16 mouse cellular contexts compared by ENCODE assay signal in genomic region chr16:95642784-95643590, GRCm38 (mm10). TPM values are rescaled to one million over a fixed set of nuclear protein-coding genes. Genes with fewer than 3 reads are reported as not detected.
DNase-seq lines count a peak whose midpoint lies in the region; ATAC-seq and TF ChIP-seq lines count a peak whose summit lies in the region.
"Had no signal": no experiment of that assay in that cellular context is flagged by ENCODE, and none has a peak within 500 bp of the region (broad histone marks: within the 10 kb centered on the region; RNA-seq: fewer than 3 reads in every experiment).

No protein-coding gene starts in this region.

- H3K36me3 ChIP-seq in limb, embryonic 15.5 days: no peaks in the 10 kb centered on the region
- H3K36me3 ChIP-seq: hindbrain, embryonic 13.5 days had no signal

- no peak for DNase-seq in frontal cortex, postnatal 14 days (ENCODE audit: low spot score in 2 of 2)
- peak; percentile 36 to 46 for DNase-seq in right cerebral cortex, postnatal 10 days (ENCODE audit: low spot score in 2 of 2)
- DNase-seq in right cerebral cortex, postnatal 14 days: no peak
- peak; percentile 17 to 30 for DNase-seq in layer of hippocampus, adult 2 months (ENCODE audit: low spot score in 2 of 2)
- DNase-seq in spleen, postnatal 14 days (ENCODE audit: low spot score in 2 of 2): no peak
- no peak for DNase-seq in thymus, postnatal 25 days
- DNase-seq: adrenal gland, adult 8-10 months; gastrocnemius, postnatal 36 days; kidney, adult 18-20 months; lung, postnatal 36 days; thymus, postnatal 14 days had no signal

- TF ChIP-seq CTCF in layer of hippocampus, adult 2 months (conservative IDR thresholded peaks at IDR 0.05): no peak

- 53% methylated on average over 15 of the region's 15 CpGs for WGBS in limb, embryonic 15.5 days

- no peaks in the 10 kb centered on the region for H3K9me3 ChIP-seq in limb, embryonic 15.5 days
- H3K9me3 ChIP-seq: hindbrain, embryonic 13.5 days had no signal

- ATAC-seq in frontal cortex, adult (ENCODE audit: low TSS enrichment): peak; percentile 59
- ATAC-seq in limb, embryonic 15.5 days (ENCODE audit: insufficient number of reproducible peaks, low FRiP score, low TSS enrichment, low read depth): no peak
- ATAC-seq: midbrain, embryonic 16.5 days had no signal

- H3K27ac ChIP-seq in layer of hippocampus, adult 2 months: no peak overlapping the region
- H3K27ac ChIP-seq in limb, embryonic 15.5 days: peak overlapping the region; percentile 57; the same call in 1 of the 2 replicates
- H3K27ac ChIP-seq: hindbrain, embryonic 13.5 days; liver, embryonic 14.5 days had no signal

- H3K9ac ChIP-seq in limb, embryonic 15.5 days: no peak overlapping the region
- H3K9ac ChIP-seq: hindbrain, embryonic 13.5 days; liver, embryonic 14.5 days had no signal

- no peak overlapping the region for H3K4me3 ChIP-seq in layer of hippocampus, adult 2 months
- H3K4me3 ChIP-seq in limb, embryonic 15.5 days: no peak overlapping the region
- H3K4me3 ChIP-seq: hindbrain, embryonic 13.5 days had no signal

- no peak overlapping the region for H3K4me2 ChIP-seq in limb, embryonic 15.5 days
- H3K4me2 ChIP-seq: hindbrain, embryonic 13.5 days had no signal

- peaks cover 12% of the 10 kb centered on the region; the same call in 1 of the 2 replicates for H3K4me1 ChIP-seq in limb, embryonic 15.5 days
- H3K4me1 ChIP-seq: hindbrain, embryonic 13.5 days had no signal

- no peaks in the 10 kb centered on the region for H3K27me3 ChIP-seq in limb, embryonic 15.5 days
- H3K27me3 ChIP-seq: hindbrain, embryonic 13.5 days had no signal

RNA-seq across cellular contexts. Expression of gene Erg, which starts 56.6 kb away (rescaled TPM):
- total RNA-seq in layer of hippocampus, adult 2 months (2021): 1 to 10 TPM; 4.4 to 4.6 TPM
- 22.9 and 26.2 TPM in 2 replicates for polyA plus RNA-seq in limb, embryonic 15.5 days (2015; fragmentation: Nextera tagmentation; extraction: Ambion mirVana)

RNA-seq across cellular contexts. Expression of gene Ets2, which starts 58.9 kb away (rescaled TPM):
- total RNA-seq in layer of hippocampus, adult 2 months (2021): 10 to 100 TPM; 70.3 to 77.0 TPM
- polyA plus RNA-seq in limb, embryonic 15.5 days (2015; fragmentation: Nextera tagmentation; extraction: Ambion mirVana): 103 and 109 TPM in 2 replicates

Comparison
In these comparisons a context has a peak if more than half of its experiments do, and no peak if none do; other contexts are left out.
1. DNase-seq: peak in right cerebral cortex, postnatal 10 days (2 of 2) and layer of hippocampus, adult 2 months (2 of 2); none in frontal cortex, postnatal 14 days (0 of 2), right cerebral cortex, postnatal 14 days (single experiment), spleen, postnatal 14 days (0 of 2) and thymus, postnatal 25 days (single experiment).